Mouse (Mus musculus) ES-E14 (cell line): ENCODE measurements at regions not wholly inside any gene's neighbourhood (a gene's known extent, or its start where the extent isn't known, plus 50 kb on each side); places are given as distances from the start of the nearest gene placed in this dataset.

Experiments
- CHD2 ChIP-seq: IDR thresholded peaks from 2 replicates; pipeline ENCODE4 v1.6.1; 2014; ENCODE audit warnings: mild to moderate bottlenecking, low read depth, low read length, inconsistent platforms
- HCFC1 ChIP-seq: IDR thresholded peaks from 2 replicates; pipeline ENCODE4 v1.6.1; 2012; ENCODE audit warnings: low read length, inconsistent platforms, borderline replicate concordance; ENCODE audit not compliant: insufficient read depth
- ZC3H11A ChIP-seq: IDR thresholded peaks from 2 replicates; pipeline ENCODE4 v1.6.1; 2012; ENCODE audit warnings: low read depth, mild to moderate bottlenecking, inconsistent platforms, low read length, borderline replicate concordance

GRCm38 (mm10) chr17:41248406-41248805 lies 313.6 kb upstream of the Cenpq start:
- no peak for TF ChIP-seq HCFC1
- TF ChIP-seq ZC3H11A: no peak
- TF ChIP-seq CHD2: no peak
